Mouse (Mus musculus) heart, adult 2 months (tissue): ENCODE measurements around the gene Ppfibp2. TPM values are rescaled to one million over a fixed set of nuclear protein-coding genes. Genes with fewer than 3 reads are reported as not detected.

ENCODE experiments used
- DNase-seq, 2 experiments: peaks; one replicate each; pipeline ENCODE4 v3.0.0; 2021
- H3K27ac ChIP-seq: fragments of 200-600 bp; 2 replicates; pipeline ENCODE4 v1.8.1; 2022
- H3K27me3 ChIP-seq: fragments of 200-500 bp; 2 replicates; pipeline ENCODE4 v1.6.1; 2012; ENCODE audit warnings: mild to moderate bottlenecking, low read length, inconsistent platforms, mixed read lengths; ENCODE audit not compliant: control insufficient read depth, insufficient read depth
- H3K36me3 ChIP-seq: fragments of 200-500 bp; 2 replicates; pipeline ENCODE4 v1.6.1; 2012; ENCODE audit warnings: low read length, inconsistent platforms; ENCODE audit not compliant: control insufficient read depth, insufficient read depth
- H3K4me1 ChIP-seq: fragments of 200-500 bp; 2 replicates; pipeline ENCODE4 v1.6.1; 2011; ENCODE audit warnings: low read length; ENCODE audit not compliant: control insufficient read depth, insufficient read depth
- H3K4me3 ChIP-seq: fragments of 200-600 bp; 2 replicates; pipeline ENCODE4 v1.8.1; 2022
- H3K79me2 ChIP-seq: fragments of 200-500 bp; replicated peaks from 2 replicates; pipeline ENCODE4 v1.6.1; 2012; ENCODE audit warnings: mild to moderate bottlenecking, inconsistent platforms, low read length, moderate library complexity, mixed read lengths; ENCODE audit not compliant: control insufficient read depth, insufficient read depth
- H3K9ac ChIP-seq: fragments of 200-500 bp; 2 replicates; pipeline ENCODE4 v1.6.1; 2012; ENCODE audit warnings: low read depth, mild to moderate bottlenecking, control low read depth, inconsistent platforms, low read length, mixed read lengths
- CTCF ChIP-seq: fragments of 200-600 bp; IDR thresholded peaks from 2 replicates; pipeline ENCODE4 v1.8.1; 2022; ENCODE audit warnings: antibody characterized with exemption, mild to moderate bottlenecking, moderate library complexity
- EP300 ChIP-seq: fragments of 200-500 bp; IDR thresholded peaks from 2 replicates; pipeline ENCODE4 v1.6.1; 2011; ENCODE audit warnings: low read depth, low read length, control low read depth; ENCODE audit not compliant: insufficient read depth
- POLR2A ChIP-seq: fragments of 200-500 bp; IDR thresholded peaks from 2 replicates; pipeline ENCODE4 v1.6.1; 2011; ENCODE audit warnings: mild to moderate bottlenecking, low read depth, low read length, control low read depth; ENCODE audit not compliant: insufficient read depth
- WGBS: fragments of 180-500 bp; shearing (Covaris S2); methylation state at CpG from one replicate; pipeline ENCODE4 v1.1.7; 2018; 5-methylcytosine and 5-hydroxymethylcytosine counted together
- intact Hi-C: fragments of 180-260 bp; cut with DNase I; formaldehyde crosslinking; loops from one replicate; pipeline ENCODE4 v1.15.1; 2025
- polyA plus RNA-seq: library from polyadenylated mRNA; depleted of rRNA; stranded (reverse); fragments of >200 nt; gene quantifications from 2 replicates; pipeline ENCODE4 v1.2.3, GENCODE M21; 2012
- total RNA-seq, 2 experiments: library from RNA; stranded (reverse); gene quantifications; 2 replicates each; pipeline ENCODE4 v1.2.3; 2021

Gene Ppfibp2
- total and polyA plus RNA-seq, 3 experiments: 17.4 to 20.1 (median 19.9) TPM

DNA sequence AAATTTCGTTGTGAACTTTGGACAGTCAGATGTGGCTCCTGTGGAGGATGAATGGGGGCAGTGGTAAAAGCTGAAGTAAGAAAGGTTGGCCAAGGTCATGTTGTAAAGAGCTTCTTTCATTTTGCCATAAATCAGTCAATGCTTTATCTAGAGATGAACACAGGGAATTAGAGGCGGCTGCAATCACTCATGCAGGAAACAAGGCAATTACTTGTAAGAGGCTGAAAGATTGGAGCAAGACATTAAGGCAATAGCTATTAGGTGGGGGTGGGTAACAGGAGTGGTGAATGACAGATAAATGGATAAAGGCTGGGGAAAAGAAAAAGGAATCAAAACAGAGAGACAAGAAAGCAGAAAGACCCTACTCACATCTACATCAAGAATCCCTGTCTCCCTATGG, 31.3 kb upstream of the Ppfibp2 start:
- WGBS: 44% methylated on average over 2 of the region's 2 CpGs

DNA sequence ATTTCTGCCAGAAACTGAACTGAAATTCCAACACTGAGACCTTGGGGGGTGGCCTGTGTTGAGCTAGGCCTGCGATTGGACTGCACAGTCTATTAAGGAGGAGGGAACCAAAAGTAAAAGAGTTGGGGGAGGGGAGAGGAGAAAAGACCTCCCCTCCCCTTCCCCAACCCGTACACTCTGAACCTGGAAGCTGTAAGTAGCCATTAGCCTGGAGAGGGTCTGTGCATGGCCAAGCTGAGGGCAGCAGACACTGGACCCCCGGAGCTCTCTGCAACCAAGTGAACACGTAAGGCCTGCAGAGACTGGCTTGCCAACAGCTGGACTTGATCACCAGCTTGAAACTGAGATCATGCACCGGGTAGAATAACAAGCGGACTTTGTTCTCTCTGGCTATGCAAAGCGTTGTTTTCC, 27.7 kb upstream of the Ppfibp2 start, which contains the start of gene Olfml1:
Gene Olfml1 (plus strand): TSS at position 186 of the 411 bp plus-strand sequence.
- Histone ChIP-seq H3K4me3 (peak within 1 kb of the TSS; percentile 20; the same call in 1 of the 2 replicates), H3K9ac (peak within 1 kb of the TSS; percentile 36), H3K79me2 (no peaks in the 10 kb centered on the region), H3K27ac (peak within 1 kb of the TSS; percentile 51), H3K4me1 (no peaks in the 10 kb centered on the region), H3K36me3 (no peaks in the 10 kb centered on the region), H3K27me3 (no peaks in the 10 kb centered on the region)
- TF ChIP-seq CTCF (no peak), EP300 (0 out of 2 replicates have a peak, but pooled peaks have one; percentile 12), POLR2A (peak; percentile 39; the same call in 1 of the 2 replicates)
- 64% methylated on average over 7 of the region's 7 CpGs for WGBS
- DNase-seq: peak; percentile 57 to 66
- intact Hi-C loops: no loop called here

More for the DNA sequence above, 31.3 kb upstream of the Ppfibp2 start:
- intact Hi-C loops: no loop called here
- H3K36me3 ChIP-seq: no peaks in the 10 kb centered on the region
- H3K9ac ChIP-seq: no peak overlapping the region
- no peaks in the 10 kb centered on the region for H3K79me2 ChIP-seq
- no peak overlapping the region for H3K27ac ChIP-seq
- no peaks in the 10 kb centered on the region for H3K27me3 ChIP-seq
- no peak overlapping the region for H3K4me3 ChIP-seq
- DNase-seq: no peak
- TF ChIP-seq EP300: no peak
- TF ChIP-seq POLR2A: no peak
- TF ChIP-seq CTCF: no peak
- no peaks in the 10 kb centered on the region for H3K4me1 ChIP-seq

DNA sequence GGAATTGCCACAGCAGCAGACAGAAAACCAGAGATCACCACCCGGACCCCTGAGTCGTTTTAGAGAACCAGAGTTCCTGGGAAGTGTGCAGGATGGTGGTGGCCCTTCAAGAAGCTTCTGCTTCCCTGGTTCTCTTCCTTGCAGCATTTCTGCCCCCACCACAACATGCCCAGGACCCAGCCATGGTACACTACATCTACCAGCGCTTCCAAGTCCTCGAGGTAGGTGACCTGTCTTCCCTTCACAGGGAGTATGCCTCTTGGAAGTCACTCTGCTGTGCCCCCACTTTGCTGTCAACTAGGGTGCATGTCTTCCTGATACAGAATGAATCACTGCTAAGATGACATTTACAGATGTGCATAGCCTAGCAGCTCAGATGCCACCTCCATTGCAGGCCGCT, 27.3 kb upstream of the Ppfibp2 start:
- H3K4me1 ChIP-seq: no peaks in the 10 kb centered on the region
- 57% methylated on average over 5 of the region's 5 CpGs for WGBS
- no peak for DNase-seq
- TF ChIP-seq POLR2A (0 out of 2 replicates have a peak, but pooled peaks have one; percentile 5), EP300 (no peak)
- H3K79me2 ChIP-seq: no peaks in the 10 kb centered on the region
- H3K4me3 ChIP-seq: peak overlapping the region; percentile 14; the same call in 1 of the 2 replicates
- peak overlapping the region; percentile 36 for H3K9ac ChIP-seq
- intact Hi-C loops: no loop called here
- H3K27me3 ChIP-seq: no peaks in the 10 kb centered on the region
- H3K36me3 ChIP-seq: no peaks in the 10 kb centered on the region
- H3K27ac ChIP-seq: peak overlapping the region; percentile 51

DNA sequence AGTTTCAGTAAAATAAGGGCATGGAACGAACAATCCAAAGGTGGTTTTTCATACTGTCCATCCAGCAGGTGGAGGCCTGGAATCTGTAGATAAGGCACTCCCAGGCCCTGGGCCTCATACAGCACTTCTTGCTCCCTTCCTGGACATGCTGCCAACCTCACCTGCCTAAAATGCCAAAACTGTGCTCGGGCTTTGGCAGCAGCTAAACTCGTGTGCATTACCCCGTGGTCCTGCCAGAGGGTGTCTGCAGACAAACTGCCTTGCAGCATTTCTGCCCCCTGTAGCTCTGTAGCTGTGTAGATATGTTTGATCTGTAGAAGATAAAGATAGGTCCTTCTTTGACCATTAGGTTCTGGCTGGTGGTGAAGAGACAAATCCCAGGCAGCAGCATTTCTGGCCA, 26.0 kb upstream of the Ppfibp2 start:
- 35% methylated on average over 4 of the region's 4 CpGs for WGBS
- Histone ChIP-seq H3K9ac (no peak overlapping the region), H3K4me1 (no peaks in the 10 kb centered on the region), H3K4me3 (0 out of 2 replicates have a peak overlapping the region, but pooled peaks have one; percentile 8), H3K27ac (no peak overlapping the region), H3K27me3 (no peaks in the 10 kb centered on the region), H3K36me3 (no peaks in the 10 kb centered on the region), H3K79me2 (no peaks in the 10 kb centered on the region)
- TF ChIP-seq CTCF: no peak
- DNase-seq: peak; percentile 21 to 22
- intact Hi-C loops: no loop called here

DNA sequence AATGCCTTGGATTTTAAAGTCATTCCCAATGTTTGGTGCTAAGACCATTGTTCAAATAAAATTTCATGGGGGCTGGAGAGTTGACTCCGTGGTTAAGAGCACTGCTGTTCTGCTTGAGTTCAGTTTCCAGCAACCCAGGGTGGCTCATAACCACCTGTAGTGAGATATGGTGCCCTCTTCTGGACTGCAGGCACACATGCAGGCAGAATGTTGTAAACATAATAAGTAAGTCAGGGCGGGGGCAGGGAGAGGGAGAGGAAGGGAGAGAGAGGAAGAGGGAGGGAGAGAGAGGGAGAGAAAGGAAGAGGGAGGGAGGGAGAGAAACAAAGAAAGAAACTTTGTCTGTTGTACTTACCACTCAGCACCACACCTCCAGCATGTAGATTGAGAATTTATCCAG, 21.2 kb upstream of the Ppfibp2 start:
- Histone ChIP-seq H3K9ac (no peak overlapping the region), H3K4me3 (no peak overlapping the region), H3K27me3 (no peaks in the 10 kb centered on the region), H3K27ac (no peak overlapping the region), H3K79me2 (no peaks in the 10 kb centered on the region), H3K36me3 (no peaks in the 10 kb centered on the region), H3K4me1 (no peaks in the 10 kb centered on the region)
- 63% methylated on average over 2 of the region's 2 CpGs for WGBS
- no peak for DNase-seq
- TF ChIP-seq CTCF (peak; percentile 19), EP300 (no peak), POLR2A (no peak)
- intact Hi-C loops: no loop called here

DNA sequence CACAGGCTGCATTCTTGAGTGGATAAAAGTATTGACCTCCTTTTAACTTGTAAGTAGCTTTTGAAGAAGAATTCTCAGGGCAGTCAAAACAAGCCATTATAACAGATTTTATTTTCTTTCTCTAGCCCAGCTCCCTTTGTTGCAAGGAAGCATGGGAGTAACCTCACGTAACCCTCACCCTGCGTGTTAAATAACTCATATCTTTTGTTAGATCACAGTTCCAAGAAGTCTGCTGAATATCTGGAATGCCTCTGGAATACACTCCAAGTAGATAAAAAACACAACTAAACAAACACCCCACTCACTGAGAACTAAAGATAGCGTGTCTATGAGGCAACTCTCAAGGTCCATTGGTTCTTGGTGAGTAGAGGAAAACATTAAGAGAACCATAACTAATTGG, 20.7 kb upstream of the Ppfibp2 start:
- WGBS: 39% methylated on average over 3 of the region's 3 CpGs
- no peaks in the 10 kb centered on the region for H3K36me3 ChIP-seq
- no peak overlapping the region for H3K4me3 ChIP-seq
- no peaks in the 10 kb centered on the region for H3K27me3 ChIP-seq
- TF ChIP-seq POLR2A (no peak), CTCF (no peak), EP300 (no peak)
- DNase-seq: no peak
- H3K79me2 ChIP-seq: no peaks in the 10 kb centered on the region
- intact Hi-C loops: no loop called here
- no peak overlapping the region for H3K27ac ChIP-seq
- H3K4me1 ChIP-seq: no peaks in the 10 kb centered on the region
- H3K9ac ChIP-seq: no peak overlapping the region
